In the genomic region with DNA sequence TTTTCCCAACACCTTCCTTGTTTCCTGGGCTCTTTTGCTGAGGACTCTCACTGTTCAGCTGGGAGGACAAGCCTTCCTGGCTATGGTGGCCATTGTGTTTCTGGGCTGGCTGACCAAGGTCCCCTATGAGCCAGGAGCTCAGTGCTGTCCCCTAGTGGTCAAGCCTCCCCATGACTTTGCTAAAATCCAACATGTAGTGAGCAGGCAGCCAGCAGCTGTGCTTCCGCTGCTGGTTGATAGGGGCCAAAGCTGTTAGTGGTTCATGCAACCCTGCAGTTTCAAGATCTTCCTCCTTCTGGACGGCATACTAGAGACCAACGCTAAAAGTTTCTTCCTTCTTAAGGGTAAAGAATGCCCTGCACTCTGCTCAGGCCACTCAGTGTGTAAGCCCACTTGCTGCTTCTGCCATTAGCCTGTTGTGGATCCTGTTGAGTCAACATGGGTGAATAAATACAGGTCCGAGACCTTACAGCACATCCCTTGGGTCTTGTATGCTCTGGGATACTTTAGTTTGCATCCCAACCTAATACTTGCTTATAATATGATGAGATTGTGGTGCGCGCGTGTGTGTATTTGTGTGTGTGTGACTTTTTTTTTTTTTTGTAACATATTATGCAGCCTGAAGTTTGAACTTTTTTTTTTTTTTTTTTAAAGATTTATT, we compare ENCODE assay signal across 9 mouse cellular contexts. TPM values are rescaled to one million over a fixed set of nuclear protein-coding genes. Genes with fewer than 3 reads are reported as not detected.
DNase-seq lines count a peak whose midpoint lies in the region; ATAC-seq and TF ChIP-seq lines count a peak whose summit lies in the region.
"Had no signal": no experiment of that assay in that cellular context is flagged by ENCODE, and none has a peak within 500 bp of the region (broad histone marks: within the 10 kb centered on the region; RNA-seq: fewer than 3 reads in every experiment).

No protein-coding gene starts in this region.

- no peaks in the 10 kb centered on the region for H3K9me3 ChIP-seq in limb, embryonic 12.5 days
- H3K9me3 ChIP-seq in midbrain, embryonic 16.5 days (replicated peaks; ENCODE audit: control insufficient read depth, low read length, poor library complexity, severe bottlenecking) = no peaks in the 10 kb centered on the region
- H3K9me3 ChIP-seq: embryonic facial prominence, embryonic 15.5 days had no signal

- no peak for TF ChIP-seq POLR2A in cortical plate, adult 2 months (IDR thresholded peaks at IDR 0.05; ENCODE audit: extremely low read depth, insufficient read depth, low read length)
- no peak for TF ChIP-seq POLR2A in kidney, adult 2 months (IDR thresholded peaks at IDR 0.05; ENCODE audit: low read depth, low read length)
- no peak for TF ChIP-seq POLR2A in spleen, adult 2 months (IDR thresholded peaks at IDR 0.05; ENCODE audit: low read depth, low read length)

- peak; percentile 70 for DNase-seq in urinary bladder, postnatal 25 days (ENCODE audit: low spot score)
- DNase-seq in urinary bladder, postnatal 10 days (ENCODE audit: low spot score) = no peak
- peak; percentile 84 to 88 for DNase-seq in gastrocnemius, postnatal 4 days (ENCODE audit: low spot score in 2 of 2)
- peak; percentile 91 for DNase-seq in kidney, adult 2 months
- DNase-seq in spleen, adult 2 months (ENCODE audit: low read depth in 1 of 2, low spot score in 2 of 2) = peak; percentile 75 to 88

- peaks cover 4% of the 10 kb centered on the region; the same call in 1 of the 2 replicates for H3K4me1 ChIP-seq in cortical plate, adult 2 months (ENCODE audit: control insufficient read depth, insufficient read depth, low read length)
- H3K4me1 ChIP-seq in kidney, adult 2 months (ENCODE audit: control insufficient read depth, insufficient read depth, low read length) = no peaks in the 10 kb centered on the region; the same call in 1 of the 2 replicates
- H3K4me1 ChIP-seq in limb, embryonic 12.5 days (replicated peaks) = peaks cover 13% of the 10 kb centered on the region
- peaks cover 16% of the 10 kb centered on the region for H3K4me1 ChIP-seq in midbrain, embryonic 16.5 days (ENCODE audit: control insufficient read depth, insufficient read depth, low read length)
- H3K4me1 ChIP-seq in spleen, adult 2 months (ENCODE audit: control insufficient read depth, insufficient read depth, insufficient read length) = peaks cover 5% of the 10 kb centered on the region

- H3K9ac ChIP-seq in limb, embryonic 12.5 days (replicated peaks) = no peak overlapping the region
- H3K9ac ChIP-seq in midbrain, embryonic 16.5 days (ENCODE audit: low read depth, low read length) = no peak overlapping the region
- H3K9ac ChIP-seq: embryonic facial prominence, embryonic 15.5 days had no signal

- H3K4me2 ChIP-seq in limb, embryonic 12.5 days = peak overlapping the region; percentile 4; the same call in 1 of the 2 replicates
- H3K4me2 ChIP-seq in midbrain, embryonic 16.5 days (ENCODE audit: low read length) = 0 out of 2 replicates have a peak overlapping the region, but pooled peaks have one; percentile 7
- H3K4me2 ChIP-seq: embryonic facial prominence, embryonic 15.5 days had no signal

- TF ChIP-seq CTCF in cortical plate, adult 2 months (IDR thresholded peaks at IDR 0.05; ENCODE audit: extremely low read depth, insufficient read depth, low read length) = peak; percentile 88
- TF ChIP-seq CTCF in kidney, adult 2 months (conservative IDR thresholded peaks at IDR 0.05; ENCODE audit: insufficient read depth, insufficient read length, low read depth, low read length) = peak; percentile 99
- peak; percentile 80; the same call in 1 of the 2 replicates for TF ChIP-seq CTCF in spleen, adult 2 months (IDR thresholded peaks at IDR 0.05; ENCODE audit: extremely low read depth, insufficient read depth, insufficient read length, insufficient replicate concordance)

- no peak overlapping the region for H3K4me3 ChIP-seq in cortical plate, adult 2 months (ENCODE audit: insufficient read depth, low read length)
- no peak overlapping the region for H3K4me3 ChIP-seq in kidney, adult 2 months (ENCODE audit: insufficient read depth, low read depth, low read length)
- no peak overlapping the region for H3K4me3 ChIP-seq in limb, embryonic 12.5 days (replicated peaks)
- H3K4me3 ChIP-seq in midbrain, embryonic 16.5 days (ENCODE audit: low read depth, low read length) = no peak overlapping the region
- H3K4me3 ChIP-seq in spleen, adult 2 months (ENCODE audit: extremely low read depth, insufficient read depth, insufficient read length) = no peak overlapping the region
- H3K4me3 ChIP-seq: embryonic facial prominence, embryonic 15.5 days had no signal

- no peak overlapping the region for H3K27ac ChIP-seq in cortical plate, adult 2 months (ENCODE audit: insufficient read depth, low read length)
- no peak overlapping the region for H3K27ac ChIP-seq in kidney, adult 2 months (ENCODE audit: insufficient read depth, low read depth, low read length)
- H3K27ac ChIP-seq in limb, embryonic 12.5 days = no peak overlapping the region
- H3K27ac ChIP-seq in midbrain, embryonic 16.5 days (ENCODE audit: low read length) = no peak overlapping the region
- H3K27ac ChIP-seq in spleen, adult 2 months (ENCODE audit: insufficient read depth, low read length) = peak overlapping the region; percentile 31; the same call in 1 of the 2 replicates
- H3K27ac ChIP-seq: embryonic facial prominence, embryonic 15.5 days had no signal

- H3K36me3 ChIP-seq in kidney, adult 2 months (ENCODE audit: control insufficient read depth, insufficient read depth, low read length) = no peaks in the 10 kb centered on the region
- H3K36me3 ChIP-seq in limb, embryonic 12.5 days = no peaks in the 10 kb centered on the region
- H3K36me3 ChIP-seq in midbrain, embryonic 16.5 days (ENCODE audit: control insufficient read depth, insufficient read depth, low read length) = no peaks in the 10 kb centered on the region
- H3K36me3 ChIP-seq in spleen, adult 2 months (ENCODE audit: control insufficient read depth, insufficient read depth, low read length) = peaks cover 3% of the 10 kb centered on the region; the same call in 1 of the 2 replicates
- H3K36me3 ChIP-seq: embryonic facial prominence, embryonic 15.5 days had no signal

- no peak for ATAC-seq in limb, embryonic 12.5 days (ENCODE audit: insufficient number of reproducible peaks, insufficient read depth, low FRiP score, low TSS enrichment, low read depth)
- ATAC-seq in midbrain, embryonic 16.5 days = no peak

- H3K27me3 ChIP-seq in kidney, adult 2 months (replicated peaks; ENCODE audit: control insufficient read depth, insufficient read depth, low read length) = no peaks in the 10 kb centered on the region
- no peaks in the 10 kb centered on the region for H3K27me3 ChIP-seq in limb, embryonic 12.5 days
- H3K27me3 ChIP-seq in midbrain, embryonic 16.5 days (ENCODE audit: control insufficient read depth, insufficient read depth, low read depth, low read length) = no peaks in the 10 kb centered on the region
- H3K27me3 ChIP-seq in spleen, adult 2 months (ENCODE audit: control insufficient read depth, insufficient read depth, low read length) = no peaks in the 10 kb centered on the region
- H3K27me3 ChIP-seq: embryonic facial prominence, embryonic 15.5 days had no signal

- WGBS in kidney, adult 2 months = 45% methylated on average over 7 of the region's 7 CpGs
- WGBS in limb, embryonic 12.5 days = 34% methylated on average over 7 of the region's 7 CpGs
- 24% methylated on average over 7 of the region's 7 CpGs for WGBS in midbrain, embryonic 16.5 days
- 30% methylated on average over 7 of the region's 7 CpGs for WGBS in spleen, adult 2 months

RNA-seq across cellular contexts. Expression of gene Klrb1b, which starts 19.3 kb away (rescaled TPM):
- polyA plus RNA-seq in cortical plate, adult 2 months (2012; rRNA removed) = not detected in 2 replicates
- not detected for total RNA-seq in gastrocnemius, postnatal 4 days (2021)
- polyA plus RNA-seq in kidney, adult 2 months (2012; rRNA removed) = 0.03 and 0.11 TPM in 2 replicates
- not detected in 2 replicates for polyA plus RNA-seq in limb, embryonic 12.5 days (2016; fragmentation: Nextera tagmentation; extraction: Ambion mirVana)
- polyA plus RNA-seq in midbrain, embryonic 16.5 days (2015; fragmentation: Nextera tagmentation; extraction: Ambion mirVana) = not detected in 2 replicates
- polyA plus RNA-seq in spleen, adult 2 months (2012; rRNA removed) = 0.62 and 1.7 TPM in 2 replicates
- polyA plus RNA-seq: embryonic facial prominence, embryonic 15.5 days had no signal

RNA-seq across cellular contexts. Expression of gene Gm44511, which starts 19.3 kb away (rescaled TPM):
- polyA plus RNA-seq in cortical plate, adult 2 months (2012; rRNA removed) = not detected in 2 replicates
- total RNA-seq in gastrocnemius, postnatal 4 days (2021) = not detected
- polyA plus RNA-seq in kidney, adult 2 months (2012; rRNA removed) = 0.23 TPM in 1 of 2 replicates, not detected in the other
- polyA plus RNA-seq in limb, embryonic 12.5 days (2016; fragmentation: Nextera tagmentation; extraction: Ambion mirVana) = not detected in 2 replicates
- not detected in 2 replicates for polyA plus RNA-seq in midbrain, embryonic 16.5 days (2015; fragmentation: Nextera tagmentation; extraction: Ambion mirVana)
- polyA plus RNA-seq in spleen, adult 2 months (2012; rRNA removed) = 0.23 and 0.53 TPM in 2 replicates
- polyA plus RNA-seq: embryonic facial prominence, embryonic 15.5 days had no signal

RNA-seq across cellular contexts. Expression of gene Clec2i, which starts 41.9 kb away (rescaled TPM):
- polyA plus RNA-seq in cortical plate, adult 2 months (2012; rRNA removed) = 0.08 TPM in 1 of 2 replicates, not detected in the other
- under 1 TPM in 1 of 2 experiments, not detected in 1; 0.21 TPM for total RNA-seq in gastrocnemius, postnatal 4 days (2021)
- 0.10 and 0.50 TPM in 2 replicates for polyA plus RNA-seq in kidney, adult 2 months (2012; rRNA removed)
- not detected in 2 replicates for polyA plus RNA-seq in limb, embryonic 12.5 days (2016; fragmentation: Nextera tagmentation; extraction: Ambion mirVana)
- polyA plus RNA-seq in midbrain, embryonic 16.5 days (2015; fragmentation: Nextera tagmentation; extraction: Ambion mirVana) = not detected in 2 replicates
- 5.0 and 9.6 TPM in 2 replicates for polyA plus RNA-seq in spleen, adult 2 months (2012; rRNA removed)

RNA-seq across cellular contexts. Expression of gene BC035044, which starts 45.5 kb away (rescaled TPM):
- polyA plus RNA-seq in cortical plate, adult 2 months (2012; rRNA removed) = 2.0 and 2.2 TPM in 2 replicates
- under 1 TPM; 0.34 TPM for total RNA-seq in gastrocnemius, postnatal 4 days (2021)
- polyA plus RNA-seq in kidney, adult 2 months (2012; rRNA removed) = 0.45 and 1.6 TPM in 2 replicates
- polyA plus RNA-seq in limb, embryonic 12.5 days (2016; fragmentation: Nextera tagmentation; extraction: Ambion mirVana) = 0.51 and 0.70 TPM in 2 replicates
- polyA plus RNA-seq in midbrain, embryonic 16.5 days (2015; fragmentation: Nextera tagmentation; extraction: Ambion mirVana) = 0.23 TPM in 1 of 2 replicates, not detected in the other
- polyA plus RNA-seq in spleen, adult 2 months (2012; rRNA removed) = 16.3 and 22.9 TPM in 2 replicates

RNA-seq across cellular contexts. Expression of gene Klrb1c, which starts 56.4 kb away (rescaled TPM):
- polyA plus RNA-seq in cortical plate, adult 2 months (2012; rRNA removed) = 0.04 and 0.19 TPM in 2 replicates
- under 1 TPM; 0.15 to 0.16 TPM for total RNA-seq in gastrocnemius, postnatal 4 days (2021)
- 0.15 and 0.31 TPM in 2 replicates for polyA plus RNA-seq in kidney, adult 2 months (2012; rRNA removed)
- polyA plus RNA-seq in limb, embryonic 12.5 days (2016; fragmentation: Nextera tagmentation; extraction: Ambion mirVana) = not detected in 2 replicates
- polyA plus RNA-seq in midbrain, embryonic 16.5 days (2015; fragmentation: Nextera tagmentation; extraction: Ambion mirVana) = not detected in 2 replicates
- polyA plus RNA-seq in spleen, adult 2 months (2012; rRNA removed) = 3.0 and 8.5 TPM in 2 replicates
